Mouse (Mus musculus) hindbrain, embryonic 14.5 days (tissue): ENCODE results near the gene Rfc5. TPM values are rescaled to one million over a fixed set of nuclear protein-coding genes. Genes with fewer than 3 reads are reported as not detected.

Experiments used
- ATAC-seq: fragments of 200-750 bp; cut with Nextera tagmentation; 2 replicates; pipeline ENCODE4 v1.8.0; 2017; ENCODE audit warnings: moderate number of reproducible peaks, mild to moderate bottlenecking, moderate TSS enrichment, moderate library complexity; ENCODE audit not compliant: low FRiP score
- DNase-seq: peaks from one replicate; pipeline ENCODE4 v3.0.0-alpha.2; 2015; ENCODE audit warnings: low spot score
- H3K27ac ChIP-seq: fragments of 300-500 bp; sonication (generic); 2 replicates; pipeline ENCODE4 v1.5.1; 2014; ENCODE audit warnings: mild to moderate bottlenecking, moderate library complexity
- H3K27me3 ChIP-seq: fragments of 300-500 bp; sonication (generic); 2 replicates; pipeline ENCODE4 v1.6.1; 2014; ENCODE audit warnings: mild to moderate bottlenecking, low read length, mixed read lengths; ENCODE audit not compliant: control insufficient read depth, insufficient read depth
- H3K36me3 ChIP-seq: fragments of 300-500 bp; sonication (generic); replicated peaks from 2 replicates; pipeline ENCODE4 v1.6.1; 2014; ENCODE audit not compliant: control insufficient read depth, insufficient read depth
- H3K4me1 ChIP-seq: fragments of 300-500 bp; sonication (generic); replicated peaks from 2 replicates; pipeline ENCODE4 v1.6.1; 2014; ENCODE audit warnings: antibody characterized with exemption, low read length, mixed read lengths; ENCODE audit not compliant: control insufficient read depth, insufficient read depth
- H3K4me2 ChIP-seq: fragments of 300-500 bp; sonication (generic); replicated peaks from 2 replicates; pipeline ENCODE4 v1.6.1; 2014; ENCODE audit warnings: mild to moderate bottlenecking, moderate library complexity
- H3K4me3 ChIP-seq: fragments of 300-500 bp; sonication (generic); replicated peaks from 2 replicates; pipeline ENCODE4 v1.5.1; 2014; ENCODE audit warnings: mild to moderate bottlenecking, low read length
- H3K9ac ChIP-seq: fragments of 300-500 bp; sonication (generic); 2 replicates; pipeline ENCODE4 v1.6.1; 2014
- H3K9me3 ChIP-seq: fragments of 300-500 bp; sonication (generic); 2 replicates; pipeline ENCODE4 v1.6.1; 2016; ENCODE audit warnings: low read length; ENCODE audit not compliant: control insufficient read depth
- WGBS: fragments of 180-500 bp; shearing (Covaris S2); extraction: QIAGEN DNeasy Blood & Tissue Kit; methylation state at CpG from one replicate; pipeline ENCODE4 v1.1.7; 2014; 5-methylcytosine and 5-hydroxymethylcytosine counted together
- polyA plus RNA-seq: library from polyadenylated mRNA; unstranded; fragments of >200 nt; fragmentation: Nextera tagmentation; extraction: Ambion mirVana; gene quantifications from 2 replicates; pipeline ENCODE4 v1.2.1, GENCODE M21; 2014

Rfc5 gene
- polyA plus RNA-seq, 1 experiment from 2014 or later: 26.0 TPM

- peak overlapping the region; percentile 74 for H3K4me3 ChIP-seq
- peak overlapping the region; percentile 74 for H3K4me2 ChIP-seq
- H3K4me1 ChIP-seq: peaks cover 35% of the 10 kb centered on the region
- ATAC-seq: peak; percentile 65
- peak overlapping the region; percentile 88 for H3K9ac ChIP-seq
- no peaks in the 10 kb centered on the region for H3K9me3 ChIP-seq
- WGBS: under 1% methylated on average over 43 of the region's 49 CpGs
- DNase-seq: no peak
- no peaks in the 10 kb centered on the region for H3K36me3 ChIP-seq
- peak overlapping the region; percentile 87 for H3K27ac ChIP-seq
- H3K27me3 ChIP-seq: no peaks in the 10 kb centered on the region
Measured at GRCm38 (mm10) chr5:117357478-117358247, 31.2 kb downstream of the Rfc5 start.

- Histone ChIP-seq H3K36me3 (no peaks in the 10 kb centered on the region), H3K9me3 (no peaks in the 10 kb centered on the region), H3K4me2 (peak within 1 kb of the TSS; percentile 74), H3K27ac (peak within 1 kb of the TSS; percentile 87), H3K27me3 (no peaks in the 10 kb centered on the region), H3K4me1 (peaks cover 35% of the 10 kb centered on the region), H3K9ac (peak within 1 kb of the TSS; percentile 88), H3K4me3 (peak within 1 kb of the TSS; percentile 74)
- ATAC-seq: peak; percentile 82
- 20% methylated on average over 2 of the region's 54 CpGs for WGBS
- peak; percentile 67 for DNase-seq
Measured at GRCm38 (mm10) chr5:117357129-117357477, 31.7 kb downstream of the Rfc5 start, which contains the start of gene Wsb2. TSS of gene Wsb2 (plus strand) at chr5:117357304.

- Histone ChIP-seq H3K4me1 (peaks cover 35% of the 10 kb centered on the region), H3K4me3 (peak overlapping the region; percentile 74), H3K9me3 (no peaks in the 10 kb centered on the region), H3K36me3 (no peaks in the 10 kb centered on the region), H3K4me2 (peak overlapping the region; percentile 74), H3K9ac (peak overlapping the region; percentile 88), H3K27ac (peak overlapping the region; percentile 87), H3K27me3 (no peaks in the 10 kb centered on the region)
- peak; percentile 63 for ATAC-seq
- DNase-seq: peak; percentile 43
- WGBS: under 1% methylated on average over 24 of the region's 24 CpGs
Measured at GRCm38 (mm10) chr5:117356365-117357128, 32.3 kb downstream of the Rfc5 start.

GRCm38 (mm10) chr5:117355648-117356303 lies 33.1 kb downstream of the Rfc5 start:
- 52% methylated on average over 14 of the region's 14 CpGs for WGBS
- Histone ChIP-seq H3K4me2 (peak overlapping the region; percentile 74), H3K27ac (peak overlapping the region; percentile 87; the same call in 1 of the 2 replicates), H3K9ac (no peak overlapping the region), H3K4me3 (peak overlapping the region; percentile 74), H3K4me1 (peaks cover 29% of the 10 kb centered on the region), H3K36me3 (no peaks in the 10 kb centered on the region), H3K9me3 (no peaks in the 10 kb centered on the region), H3K27me3 (no peaks in the 10 kb centered on the region)
- ATAC-seq (no peak), DNase-seq (no peak)

- Histone ChIP-seq H3K27ac (no peak overlapping the region), H3K9me3 (no peaks in the 10 kb centered on the region), H3K27me3 (no peaks in the 10 kb centered on the region), H3K4me3 (no peak overlapping the region), H3K36me3 (no peaks in the 10 kb centered on the region), H3K4me1 (peaks cover 13% of the 10 kb centered on the region), H3K4me2 (no peak overlapping the region), H3K9ac (no peak overlapping the region)
- DNase-seq: no peak
- no peak for ATAC-seq
- WGBS: 82% methylated on average over 8 of the region's 8 CpGs
Measured at GRCm38 (mm10) chr5:117354121-117354520, 34.7 kb downstream of the Rfc5 start.

GRCm38 (mm10) chr5:117348279-117348678 lies 40.6 kb downstream of the Rfc5 start:
- Histone ChIP-seq H3K9me3 (no peaks in the 10 kb centered on the region), H3K36me3 (no peaks in the 10 kb centered on the region), H3K4me3 (no peak overlapping the region), H3K4me2 (peak overlapping the region; percentile 22; the same call in 1 of the 2 replicates), H3K4me1 (no peaks in the 10 kb centered on the region), H3K27ac (no peak overlapping the region), H3K27me3 (no peaks in the 10 kb centered on the region), H3K9ac (no peak overlapping the region)
- DNase-seq (peak; percentile 45), ATAC-seq (no peak)
- WGBS: 19% methylated on average over 19 of the region's 19 CpGs

GRCm38 (mm10) chr5:117347838-117348237 lies 41.0 kb downstream of the Rfc5 start:
- Histone ChIP-seq H3K9ac (no peak overlapping the region), H3K27me3 (no peaks in the 10 kb centered on the region), H3K36me3 (no peaks in the 10 kb centered on the region), H3K4me2 (0 out of 2 replicates have a peak overlapping the region, but pooled peaks have one; percentile 22), H3K9me3 (no peaks in the 10 kb centered on the region), H3K4me1 (no peaks in the 10 kb centered on the region), H3K4me3 (no peak overlapping the region), H3K27ac (no peak overlapping the region)
- WGBS: 96% methylated on average over 2 of the region's 2 CpGs
- no peak for ATAC-seq
- no peak for DNase-seq

- Histone ChIP-seq H3K27me3 (no peaks in the 10 kb centered on the region), H3K9ac (no peak overlapping the region), H3K36me3 (no peaks in the 10 kb centered on the region), H3K4me1 (no peaks in the 10 kb centered on the region), H3K9me3 (no peaks in the 10 kb centered on the region), H3K4me2 (no peak overlapping the region), H3K27ac (no peak overlapping the region), H3K4me3 (no peak overlapping the region)
- no peak for DNase-seq
- ATAC-seq: no peak
- 86% methylated on average over 5 of the region's 5 CpGs for WGBS
Measured at GRCm38 (mm10) chr5:117347011-117347410, 41.8 kb downstream of the Rfc5 start.

- no peak overlapping the region for H3K9ac ChIP-seq
- no peaks in the 10 kb centered on the region for H3K27me3 ChIP-seq
- WGBS: 71% methylated on average over 3 of the region's 3 CpGs
- H3K4me1 ChIP-seq: no peaks in the 10 kb centered on the region
- H3K36me3 ChIP-seq: no peaks in the 10 kb centered on the region
- DNase-seq (no peak), ATAC-seq (no peak)
- no peaks in the 10 kb centered on the region for H3K9me3 ChIP-seq
- H3K4me2 ChIP-seq: no peak overlapping the region
- H3K4me3 ChIP-seq: no peak overlapping the region
- H3K27ac ChIP-seq: no peak overlapping the region
Measured at GRCm38 (mm10) chr5:117346281-117346680, 42.6 kb downstream of the Rfc5 start.
